Mouse (Mus musculus) macrophage (primary cell): ENCODE results near the gene Tns3. TPM values are rescaled to one million over a fixed set of nuclear protein-coding genes. Genes with fewer than 3 reads are reported as not detected.

Experiments
- H3K27ac ChIP-seq: fragments of 350-480 bp; formaldehyde crosslinking; 2 replicates; pipeline ENCODE4 v1.9.0; 2021
- H3K36me3 ChIP-seq: fragments of 350-480 bp; formaldehyde crosslinking; 2 replicates; pipeline ENCODE4 v1.9.0; 2021; ENCODE audit errors: inconsistent target
- H3K4me3 ChIP-seq: fragments of 350-480 bp; formaldehyde crosslinking; 2 replicates; pipeline ENCODE4 v1.9.0; 2021; ENCODE audit errors: inconsistent target
- H3K79me2 ChIP-seq: fragments of 350-480 bp; formaldehyde crosslinking; 2 replicates; pipeline ENCODE4 v1.9.0; 2021; ENCODE audit errors: inconsistent target
- WGBS: methylation state at CpG from one replicate; pipeline ENCODE4 v1.1.7; 2026; ENCODE audit warnings: inconsistent platforms; ENCODE audit not compliant: missing documents; 5-methylcytosine and 5-hydroxymethylcytosine counted together
- polyA plus RNA-seq: library from polyadenylated mRNA; stranded (reverse); fragments of 250-400 nt; gene quantifications from 3 replicates; pipeline ENCODE4 v1.2.4, GENCODE M21; 2018; ENCODE audit warnings: inconsistent platforms

The Tns3 gene
- polyA plus RNA-seq, 1 experiment from 2014 or later: 60.8 TPM

GRCm38 (mm10) chr11:8664797-8665196, 462 bp upstream of the Tns3 start:
- Histone ChIP-seq H3K79me2 (peaks cover 48% of the 10 kb centered on the region), H3K4me3 (peak overlapping the region; percentile 95), H3K36me3 (no peaks in the 10 kb centered on the region), H3K27ac (no peak overlapping the region)
- 59% methylated on average over 5 of the region's 5 CpGs for WGBS

- 2% methylated on average over 51 of the region's 52 CpGs for WGBS
- Histone ChIP-seq H3K36me3 (no peaks in the 10 kb centered on the region), H3K79me2 (peaks cover 59% of the 10 kb centered on the region), H3K27ac (peak overlapping the region; percentile 96), H3K4me3 (peak overlapping the region; percentile 95)
Measured at GRCm38 (mm10) chr11:8663444-8664392, 617 bp downstream of the Tns3 start.

GRCm38 (mm10) chr11:8662706-8663429, 1.5 kb downstream of the Tns3 start:
- Histone ChIP-seq H3K79me2 (peaks cover 67% of the 10 kb centered on the region), H3K36me3 (no peaks in the 10 kb centered on the region), H3K4me3 (peak overlapping the region; percentile 95), H3K27ac (peak overlapping the region; percentile 96)
- 20% methylated on average over 4 of the region's 4 CpGs for WGBS

GRCm38 (mm10) chr11:8660951-8661350, 3.4 kb downstream of the Tns3 start:
- Histone ChIP-seq H3K27ac (peak overlapping the region; percentile 96), H3K36me3 (no peaks in the 10 kb centered on the region), H3K79me2 (peaks cover 86% of the 10 kb centered on the region), H3K4me3 (no peak overlapping the region)
- WGBS: 62% methylated on average over 4 of the region's 4 CpGs

- H3K27ac ChIP-seq: peak overlapping the region; percentile 96
- peaks cover 95% of the 10 kb centered on the region for H3K79me2 ChIP-seq
- whole genome bisulfite sequencing: 18% methylated on average over 8 of the region's 9 CpGs
- H3K4me3 ChIP-seq: no peak overlapping the region
- H3K36me3 ChIP-seq: no peaks in the 10 kb centered on the region; the same call in 1 of the 2 replicates
Measured at GRCm38 (mm10) chr11:8659851-8660250, 4.5 kb downstream of the Tns3 start.

GRCm38 (mm10) chr11:8659061-8659460, 5.3 kb downstream of the Tns3 start:
- 81% methylated on average over 6 of the region's 6 CpGs for WGBS
- peaks cover 99% of the 10 kb centered on the region for H3K79me2 ChIP-seq
- no peak overlapping the region for H3K4me3 ChIP-seq
- peak overlapping the region; percentile 96 for H3K27ac ChIP-seq
- no peaks in the 10 kb centered on the region; the same call in 1 of the 2 replicates for H3K36me3 ChIP-seq

- peaks cover 1% of the 10 kb centered on the region; the same call in 1 of the 2 replicates for H3K36me3 ChIP-seq
- peaks cover 100% of the 10 kb centered on the region for H3K79me2 ChIP-seq
- no peak overlapping the region for H3K4me3 ChIP-seq
- H3K27ac ChIP-seq: peak overlapping the region; percentile 96
- WGBS: 22% methylated on average over 8 of the region's 8 CpGs
Measured at GRCm38 (mm10) chr11:8657493-8657892, 6.8 kb downstream of the Tns3 start.

GRCm38 (mm10) chr11:8656448-8657393, 7.6 kb downstream of the Tns3 start:
- 12% methylated on average over 12 of the region's 12 CpGs for WGBS
- H3K79me2 ChIP-seq: peaks cover 100% of the 10 kb centered on the region
- peaks cover 9% of the 10 kb centered on the region; the same call in 1 of the 2 replicates for H3K36me3 ChIP-seq
- peak overlapping the region; percentile 96 for H3K27ac ChIP-seq
- no peak overlapping the region for H3K4me3 ChIP-seq

GRCm38 (mm10) chr11:8653800-8654295, 10.5 kb downstream of the Tns3 start:
- Histone ChIP-seq H3K79me2 (peaks cover 100% of the 10 kb centered on the region), H3K4me3 (no peak overlapping the region), H3K36me3 (peaks cover 15% of the 10 kb centered on the region; the same call in 1 of the 2 replicates), H3K27ac (no peak overlapping the region)
- WGBS: 96% methylated on average over 13 of the region's 13 CpGs

GRCm38 (mm10) chr11:8652792-8653645, 11.3 kb downstream of the Tns3 start:
- Histone ChIP-seq H3K27ac (no peak overlapping the region), H3K79me2 (peaks cover 100% of the 10 kb centered on the region), H3K36me3 (peaks cover 15% of the 10 kb centered on the region; the same call in 1 of the 2 replicates), H3K4me3 (no peak overlapping the region)
- 82% methylated on average over 10 of the region's 10 CpGs for WGBS

- peaks cover 100% of the 10 kb centered on the region for H3K79me2 ChIP-seq
- WGBS: 92% methylated on average over 10 of the region's 10 CpGs
- H3K36me3 ChIP-seq: peaks cover 19% of the 10 kb centered on the region; the same call in 1 of the 2 replicates
- H3K27ac ChIP-seq: no peak overlapping the region
- no peak overlapping the region for H3K4me3 ChIP-seq
Measured at GRCm38 (mm10) chr11:8652116-8652714, 12.1 kb downstream of the Tns3 start.

- Histone ChIP-seq H3K27ac (no peak overlapping the region), H3K4me3 (no peak overlapping the region), H3K79me2 (peaks cover 100% of the 10 kb centered on the region), H3K36me3 (peaks cover 24% of the 10 kb centered on the region; the same call in 1 of the 2 replicates)
- WGBS: 91% methylated on average over 9 of the region's 10 CpGs
Measured at GRCm38 (mm10) chr11:8651448-8652035, 12.8 kb downstream of the Tns3 start.
